Mouse (Mus musculus) spleen, adult 2 months (tissue): ENCODE results near the gene Gatad2b. TPM values are rescaled to one million over a fixed set of nuclear protein-coding genes. Genes with fewer than 3 reads are reported as not detected.
"Not testable (repeated sequence)": the region's sequence is repeated elsewhere in the genome, so short reads cannot be mapped to it uniquely, and the experiment has no call there.

ENCODE experiments used
- DNase-seq, 2 experiments: peaks; one replicate each; pipeline versions ENCODE4 v3.0.0 to v3.0.0-alpha.2; 2012 to 2021; ENCODE audit warnings: low spot score in 2 of 2, low read depth in 1 of 2
- H3K27ac ChIP-seq: fragments of 200-500 bp; 2 replicates; pipeline ENCODE4 v1.5.1; 2012; ENCODE audit warnings: low read length, inconsistent platforms; ENCODE audit not compliant: insufficient read depth
- H3K27me3 ChIP-seq: fragments of 200-500 bp; 2 replicates; pipeline ENCODE4 v1.6.1; 2012; ENCODE audit warnings: mild to moderate bottlenecking, moderate library complexity, low read length, inconsistent platforms; ENCODE audit not compliant: control insufficient read depth, insufficient read depth
- H3K36me3 ChIP-seq: fragments of 200-500 bp; 2 replicates; pipeline ENCODE4 v1.6.1; 2012; ENCODE audit warnings: mild to moderate bottlenecking, low read length, inconsistent platforms; ENCODE audit not compliant: control insufficient read depth, insufficient read depth
- H3K4me1 ChIP-seq: fragments of 200-500 bp; 2 replicates; pipeline ENCODE4 v1.6.1; 2011; ENCODE audit warnings: inconsistent platforms; ENCODE audit not compliant: control insufficient read depth, insufficient read depth, insufficient read length
- H3K4me3 ChIP-seq: fragments of 200-500 bp; 2 replicates; pipeline ENCODE4 v1.5.1; 2011; ENCODE audit warnings: mild to moderate bottlenecking, inconsistent platforms; ENCODE audit not compliant: insufficient read depth, insufficient read length; ENCODE audit errors: extremely low read depth
- CTCF ChIP-seq: fragments of 200-500 bp; IDR thresholded peaks from 2 replicates; pipeline ENCODE4 v1.5.1; 2011; ENCODE audit warnings: mild to moderate bottlenecking, inconsistent platforms; ENCODE audit not compliant: insufficient read depth, insufficient read length, insufficient replicate concordance; ENCODE audit errors: extremely low read depth
- POLR2A ChIP-seq: fragments of 200-500 bp; IDR thresholded peaks from 2 replicates; pipeline ENCODE4 v1.6.1; 2011; ENCODE audit warnings: low read depth, low read length, inconsistent platforms
- WGBS: fragments of 180-500 bp; shearing (Covaris S2); methylation state at CpG from one replicate; pipeline ENCODE4 v1.1.7; 2018; 5-methylcytosine and 5-hydroxymethylcytosine counted together
- polyA plus RNA-seq: library from polyadenylated mRNA; depleted of rRNA; stranded (reverse); fragments of >200 nt; gene quantifications from 2 replicates; pipeline ENCODE4 v1.2.3, GENCODE M21; 2012

The Gatad2b gene
- polyA plus RNA-seq, 1 experiment = 26.9 TPM

DNA sequence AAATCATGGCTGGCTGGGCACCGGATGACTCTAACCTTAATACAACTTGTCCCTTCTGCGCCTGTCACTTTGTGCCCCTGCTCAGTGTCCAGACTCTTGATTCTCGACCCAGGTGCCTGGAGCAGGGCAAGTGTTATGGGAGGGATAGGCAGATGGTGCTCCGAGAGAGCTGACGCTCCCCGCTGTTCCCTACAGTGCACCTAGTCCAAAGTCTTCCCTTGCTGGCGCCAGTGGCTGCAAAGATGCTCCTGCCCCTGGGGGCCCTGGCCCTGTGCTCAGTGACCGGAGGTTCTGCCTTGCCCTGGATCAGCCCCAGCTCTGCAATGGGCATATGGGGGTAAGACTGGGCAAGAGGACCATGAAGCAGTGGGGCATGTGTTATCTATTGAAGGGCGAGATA is 15.2 kb upstream of the Gatad2b start:
- H3K36me3 ChIP-seq = peaks cover 62% of the 10 kb centered on the region
- no peak overlapping the region for H3K27ac ChIP-seq
- DNase-seq = no peak
- H3K4me3 ChIP-seq = no peak overlapping the region
- WGBS = 96% methylated on average over 9 of the region's 9 CpGs
- TF ChIP-seq POLR2A (no peak), CTCF (no peak)
- H3K27me3 ChIP-seq = no peaks in the 10 kb centered on the region
- no peaks in the 10 kb centered on the region for H3K4me1 ChIP-seq

DNA sequence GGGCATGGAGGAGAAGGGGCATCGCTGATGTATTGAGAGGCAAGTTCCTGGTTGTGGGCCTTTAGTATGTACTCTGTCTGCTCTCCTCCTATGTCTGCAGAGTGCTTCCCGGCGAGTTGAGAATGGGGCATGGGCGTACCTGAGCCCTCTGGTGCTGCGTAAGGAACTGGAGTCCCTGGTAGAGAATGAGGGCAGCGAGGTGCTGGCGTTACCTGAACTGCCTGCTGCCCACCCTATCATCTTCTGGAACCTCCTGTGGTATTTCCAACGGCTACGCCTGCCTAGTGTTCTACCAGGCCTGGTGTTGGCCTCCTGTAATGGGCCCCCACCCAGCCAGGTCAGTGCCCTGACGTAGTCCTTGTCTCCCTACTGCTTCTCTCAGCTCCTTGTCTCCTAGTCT is 14.8 kb upstream of the Gatad2b start:
- Histone ChIP-seq H3K27ac (no peak overlapping the region), H3K36me3 (peaks cover 61% of the 10 kb centered on the region), H3K4me3 (no peak overlapping the region), H3K27me3 (no peaks in the 10 kb centered on the region), H3K4me1 (no peaks in the 10 kb centered on the region)
- TF ChIP-seq POLR2A (no peak), CTCF (no peak)
- 99% methylated on average over 10 of the region's 10 CpGs for whole genome bisulfite sequencing
- DNase-seq = no peak

DNA sequence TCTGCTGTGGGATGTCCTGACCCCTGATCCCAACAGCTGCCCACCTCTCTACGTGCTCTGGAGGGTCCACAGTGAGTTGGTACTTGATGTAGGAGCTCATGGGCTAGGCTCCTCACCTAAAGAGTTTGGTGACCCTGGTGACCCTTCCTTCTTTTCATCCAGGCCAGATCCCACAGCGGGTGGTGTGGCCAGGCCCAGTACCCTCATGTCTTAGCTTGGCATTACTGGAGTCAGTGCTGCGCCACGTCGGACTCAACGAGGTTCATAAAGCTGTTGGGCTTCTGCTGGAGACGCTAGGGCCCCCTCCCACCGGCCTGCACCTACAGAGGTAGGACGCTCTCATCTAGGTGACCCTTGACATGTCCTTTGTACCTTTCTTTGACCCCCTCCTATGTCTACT is 13.8 kb upstream of the Gatad2b start:
- no peak for DNase-seq
- 95% methylated on average over 9 of the region's 9 CpGs for WGBS
- H3K27me3 ChIP-seq = no peaks in the 10 kb centered on the region
- no peaks in the 10 kb centered on the region for H3K4me1 ChIP-seq
- no peak overlapping the region for H3K4me3 ChIP-seq
- no peak overlapping the region for H3K27ac ChIP-seq
- peaks cover 51% of the 10 kb centered on the region for H3K36me3 ChIP-seq
- TF ChIP-seq POLR2A (no peak), CTCF (no peak)

DNA sequence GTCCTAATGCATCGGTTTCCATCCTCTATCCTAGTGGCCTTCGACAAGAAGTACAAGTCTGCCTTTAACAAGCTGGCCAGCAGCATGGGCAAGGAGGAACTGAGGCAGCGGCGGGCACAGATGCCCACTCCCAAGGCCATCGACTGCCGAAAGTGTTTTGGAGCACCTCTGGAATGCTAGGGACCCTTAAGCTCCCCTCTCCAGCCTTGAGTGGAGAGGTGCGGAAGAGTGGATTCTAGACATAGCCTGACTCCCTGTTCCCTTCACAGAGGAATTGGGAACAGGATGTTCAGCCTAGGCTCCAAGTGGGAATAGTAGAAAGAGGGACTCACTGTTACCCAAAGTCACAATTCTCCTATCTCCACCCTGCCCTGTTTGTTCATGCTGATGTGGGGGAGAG is 13.2 kb upstream of the Gatad2b start:
- Histone ChIP-seq H3K36me3 (peaks cover 49% of the 10 kb centered on the region), H3K4me3 (no peak overlapping the region), H3K4me1 (no peaks in the 10 kb centered on the region), H3K27me3 (no peaks in the 10 kb centered on the region), H3K27ac (no peak overlapping the region)
- no peak for DNase-seq
- WGBS = 94% methylated on average over 7 of the region's 7 CpGs
- TF ChIP-seq POLR2A (no peak), CTCF (no peak)

DNA sequence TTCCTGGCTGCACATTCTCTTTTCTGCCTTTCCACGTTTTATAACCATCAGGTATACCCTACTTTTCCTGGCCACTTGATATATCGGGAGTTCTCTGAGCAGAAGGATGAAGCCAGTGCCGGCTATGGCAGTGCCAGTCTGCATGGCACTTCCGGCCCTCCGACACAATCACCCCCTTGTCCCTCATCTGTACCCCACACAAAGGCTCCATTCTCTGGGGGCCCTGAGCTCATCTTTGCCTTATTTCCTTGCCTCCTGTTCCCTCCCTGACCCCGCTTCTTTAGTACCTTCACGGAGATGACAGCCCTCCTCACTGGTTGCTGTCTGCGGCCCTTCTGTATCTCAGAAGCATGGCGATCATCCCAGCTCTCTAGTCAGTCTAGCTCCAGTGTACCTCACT is 12.3 kb upstream of the Gatad2b start:
- 97% methylated on average over 9 of the region's 9 CpGs for WGBS
- Histone ChIP-seq H3K4me1 (no peaks in the 10 kb centered on the region), H3K4me3 (no peak overlapping the region), H3K36me3 (peaks cover 44% of the 10 kb centered on the region), H3K27ac (no peak overlapping the region), H3K27me3 (no peaks in the 10 kb centered on the region)
- TF ChIP-seq CTCF = no peak
- TF ChIP-seq POLR2A = no peak
- no peak for DNase-seq

DNA sequence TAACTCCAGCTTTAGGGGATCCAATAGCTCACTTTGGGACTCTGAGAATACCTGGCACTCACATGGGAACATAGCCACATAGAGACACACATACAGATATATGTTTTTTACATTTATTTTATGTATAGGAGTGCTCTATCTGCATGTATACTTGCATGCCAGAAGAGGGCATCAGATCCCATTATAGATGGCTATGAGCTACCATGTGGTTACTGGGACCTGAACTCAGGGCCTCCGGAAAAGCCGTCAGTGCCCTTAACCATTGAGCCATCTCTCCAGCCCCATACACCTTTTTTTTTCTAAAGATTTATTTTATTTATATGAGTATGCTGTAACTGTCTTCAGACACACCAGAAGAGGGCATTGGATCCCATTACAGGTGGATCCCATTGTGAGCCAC is 8.8 kb upstream of the Gatad2b start:
- Histone ChIP-seq H3K27ac (no peak overlapping the region), H3K4me1 (no peaks in the 10 kb centered on the region), H3K36me3 (peaks cover 15% of the 10 kb centered on the region), H3K27me3 (no peaks in the 10 kb centered on the region), H3K4me3 (no peak overlapping the region)
- 97% methylated on average over 2 of the region's 2 CpGs for WGBS
- TF ChIP-seq POLR2A = no peak
- no peak for TF ChIP-seq CTCF
- DNase-seq = no peak

DNA sequence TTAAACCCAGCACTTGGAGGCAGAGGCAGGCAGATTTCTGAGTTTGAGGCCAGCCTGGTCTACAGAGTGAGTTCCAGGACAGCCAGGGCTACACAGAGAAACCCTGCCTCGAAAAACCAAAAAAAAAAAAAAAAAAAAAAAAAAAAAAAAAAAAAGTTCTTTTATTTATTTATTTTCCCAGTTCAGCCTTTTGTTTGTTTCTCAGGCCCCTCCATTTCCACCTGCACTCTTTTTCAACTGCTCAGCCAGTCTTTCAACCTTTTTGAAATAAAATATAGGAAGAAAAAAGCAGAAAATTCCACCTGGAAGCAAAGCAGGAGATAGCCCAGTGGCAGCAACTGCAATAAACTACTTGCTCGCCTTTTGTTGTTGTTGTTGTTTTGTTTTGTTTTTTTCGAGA is 3.6 kb upstream of the Gatad2b start:
- H3K27ac ChIP-seq, H3K4me3 ChIP-seq, DNase-seq, H3K36me3 ChIP-seq, H3K27me3 ChIP-seq, H3K4me1 ChIP-seq: not testable (repeated sequence)
- 74% methylated on average over 3 of the region's 3 CpGs for WGBS
